Mouse (Mus musculus) mouse embryonic stem cell (cell line): ENCODE results near the gene Cfap65.

Experiments used
- in situ Hi-C, 2 experiments: fragments of 300-500 bp; cut with MboI; formaldehyde crosslinking; loops; 1 replicate in 1 of 2; 3 replicates in 1 of 2; pipeline ENCODE4 v1.14.3; 2019 to 2020; ENCODE audit warnings: low sequenced_read_pairs in 2 of 2, low pct_unique_long_range_greater_than_20kb in 1 of 2, mixed read lengths in 1 of 2; ENCODE audit not compliant: unreplicated experiment in 1 of 2

Gene Cfap65

GRCm38 (mm10) chr1:74892351-74893133, 42.9 kb downstream of the Cfap65 start:
- in situ Hi-C loops, result loop anchor here in 1 of 2 experiments (5.0 kb wide), 1 partner anchor 55 kb away; no protein-coding TSS in a partner anchor

GRCm38 (mm10) chr1:74891513-74891912, 43.9 kb downstream of the Cfap65 start:
- in situ Hi-C loops, result loop anchor here in 1 of 2 experiments (5.0 kb wide), 1 partner anchor 56 kb away; no protein-coding TSS in a partner anchor

GRCm38 (mm10) chr1:74885369-74886042, 49.9 kb downstream of the Cfap65 start, which contains the start of gene Fev:
Gene Fev (minus strand): TSS chr1:74885419.
- in situ Hi-C loops, result no loop called here

- in situ Hi-C loops, result loop anchor here in 1 of 2 experiments (5.0 kb wide), 2 partner anchors 77 to 112 kb away; partner anchors contain the start of gene Wnt6
These were observed 50.9 kb downstream of the Cfap65 start for GRCm38 (mm10) chr1:74884196-74885141.

- in situ Hi-C loops, result loop anchor here in 1 of 2 experiments (5.0 kb wide), 2 partner anchors 76 to 111 kb away; partner anchors contain the start of gene Wnt6
These were observed 52.0 kb downstream of the Cfap65 start for GRCm38 (mm10) chr1:74883441-74883840.

GRCm38 (mm10) chr1:74882828-74883227, 52.6 kb downstream of the Cfap65 start:
- in situ Hi-C loops, result loop anchor here in 1 of 2 experiments (5.0 kb wide), 2 partner anchors 76 to 111 kb away; partner anchors contain the start of gene Wnt6

- in situ Hi-C loops, result loop anchor here in 1 of 2 experiments (5.0 kb wide), 2 partner anchors 75 to 110 kb away; partner anchors contain the start of gene Wnt6
These were observed 53.2 kb downstream of the Cfap65 start for GRCm38 (mm10) chr1:74882055-74882734.

- in situ Hi-C loops, result loop anchor here in 1 of 2 experiments (5.0 kb wide), 2 partner anchors 74 to 109 kb away; partner anchors contain the start of gene Wnt6
These were observed 54.5 kb downstream of the Cfap65 start for GRCm38 (mm10) chr1:74880785-74881360.

GRCm38 (mm10) chr1:74877199-74877598, 58.2 kb downstream of the Cfap65 start:
- in situ Hi-C loops, result no loop called here

- in situ Hi-C loops, result no loop called here
These were observed 63.2 kb downstream of the Cfap65 start for GRCm38 (mm10) chr1:74872218-74872617.

GRCm38 (mm10) chr1:74861783-74862182, 73.6 kb downstream of the Cfap65 start:
- in situ Hi-C loops, result no loop called here

GRCm38 (mm10) chr1:74859223-74859984, 76.0 kb downstream of the Cfap65 start:
- in situ Hi-C loops, result no loop called here

- in situ Hi-C loops, result no loop called here
These were observed 76.6 kb downstream of the Cfap65 start for GRCm38 (mm10) chr1:74858805-74859204.

GRCm38 (mm10) chr1:74858171-74858719, 77.2 kb downstream of the Cfap65 start:
- in situ Hi-C loops, result no loop called here

- in situ Hi-C loops, result no loop called here
These were observed 77.7 kb downstream of the Cfap65 start for GRCm38 (mm10) chr1:74857677-74858076.

- in situ Hi-C loops, result no loop called here
These were observed 78.2 kb downstream of the Cfap65 start for GRCm38 (mm10) chr1:74857201-74857600.
